Mouse (Mus musculus) hindbrain, embryonic 16.5 days (tissue): ENCODE results near the gene Lyz1. TPM values are rescaled to one million over a fixed set of nuclear protein-coding genes. Genes with fewer than 3 reads are reported as not detected.

Experiments
- ATAC-seq: fragments of 200-750 bp; cut with Nextera tagmentation; 2 replicates; pipeline ENCODE4 v1.8.0; 2017; ENCODE audit warnings: moderate TSS enrichment, moderate library complexity
- H3K27ac ChIP-seq: fragments of 300-500 bp; sonication (generic); 2 replicates; pipeline ENCODE4 v1.5.1; 2014; ENCODE audit warnings: low read depth, mild to moderate bottlenecking, control low read depth, low read length, moderate library complexity
- H3K27me3 ChIP-seq: fragments of 300-500 bp; sonication (generic); replicated peaks from 2 replicates; pipeline ENCODE4 v1.6.1; 2014; ENCODE audit warnings: low read length; ENCODE audit not compliant: control insufficient read depth, insufficient read depth
- H3K36me3 ChIP-seq: fragments of 300-500 bp; sonication (generic); 2 replicates; pipeline ENCODE4 v1.6.1; 2014; ENCODE audit warnings: mild to moderate bottlenecking, low read length, moderate library complexity, mixed read lengths; ENCODE audit not compliant: control insufficient read depth, insufficient read depth
- H3K4me1 ChIP-seq: fragments of 300-500 bp; sonication (generic); 2 replicates; pipeline ENCODE4 v1.6.1; 2014; ENCODE audit warnings: low read depth, low read length; ENCODE audit not compliant: control insufficient read depth, insufficient read depth
- H3K4me2 ChIP-seq: fragments of 300-500 bp; sonication (generic); 2 replicates; pipeline ENCODE4 v1.6.1; 2014; ENCODE audit warnings: mild to moderate bottlenecking, low read length, control low read depth, moderate library complexity
- H3K4me3 ChIP-seq: fragments of 300-500 bp; sonication (generic); 2 replicates; pipeline ENCODE4 v1.5.1; 2014; ENCODE audit warnings: mild to moderate bottlenecking, low read length, control low read depth, moderate library complexity
- H3K9ac ChIP-seq: fragments of 300-500 bp; sonication (generic); 2 replicates; pipeline ENCODE4 v1.6.1; 2014; ENCODE audit warnings: low read depth, mild to moderate bottlenecking, control low read depth, low read length, moderate library complexity
- H3K9me3 ChIP-seq: fragments of 300-500 bp; sonication (generic); 2 replicates; pipeline ENCODE4 v1.6.1; 2014; ENCODE audit warnings: mild to moderate bottlenecking, low read length, moderate library complexity; ENCODE audit not compliant: control insufficient read depth
- WGBS: fragments of 180-500 bp; shearing (Covaris S2); extraction: QIAGEN DNeasy Blood & Tissue Kit; methylation state at CpG from one replicate; pipeline ENCODE4 v1.1.7; 2014; 5-methylcytosine and 5-hydroxymethylcytosine counted together
- polyA plus RNA-seq: library from polyadenylated mRNA; unstranded; fragments of >200 nt; fragmentation: Nextera tagmentation; extraction: Ambion mirVana; gene quantifications from 2 replicates; pipeline ENCODE4 v1.2.1, GENCODE M21; 2015

Gene Lyz1
- polyA plus RNA-seq, 1 experiment from 2014 or later = not detected

GRCm38 (mm10) chr10:117272023-117272422 lies 20.6 kb downstream of the Lyz1 start:
- Histone ChIP-seq H3K36me3 (no peaks in the 10 kb centered on the region), H3K9me3 (no peaks in the 10 kb centered on the region), H3K4me3 (no peak overlapping the region), H3K4me1 (no peaks in the 10 kb centered on the region), H3K27ac (no peak overlapping the region), H3K9ac (no peak overlapping the region), H3K27me3 (no peaks in the 10 kb centered on the region), H3K4me2 (no peak overlapping the region)
- ATAC-seq = no peak

DNA sequence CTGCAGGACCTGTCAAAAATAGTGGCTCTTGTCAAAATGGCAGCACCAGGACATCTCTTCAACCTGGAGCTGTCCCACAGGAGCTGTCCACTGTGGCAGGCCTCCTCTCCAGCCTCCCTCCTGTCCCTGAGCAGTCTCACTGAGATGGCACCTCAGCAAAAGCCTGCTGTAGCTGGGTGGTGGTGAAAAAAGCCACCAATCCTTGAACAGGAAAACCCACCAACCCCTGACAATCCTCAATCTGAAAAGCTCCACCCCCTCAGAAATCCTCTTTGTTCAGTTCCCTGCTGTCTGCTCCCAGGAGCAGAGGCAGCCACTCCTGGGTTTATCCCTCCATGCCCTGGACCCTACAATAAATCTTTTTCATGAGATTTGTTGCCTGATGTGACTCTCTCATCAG lies 32.8 kb downstream of the Lyz1 start:
- Histone ChIP-seq H3K36me3 (no peaks in the 10 kb centered on the region), H3K4me3 (no peak overlapping the region), H3K27me3 (no peaks in the 10 kb centered on the region), H3K9me3 (peaks cover 2% of the 10 kb centered on the region; the same call in 1 of the 2 replicates), H3K4me2 (no peak overlapping the region), H3K9ac (no peak overlapping the region), H3K27ac (no peak overlapping the region), H3K4me1 (no peaks in the 10 kb centered on the region)
- no peak for ATAC-seq

DNA sequence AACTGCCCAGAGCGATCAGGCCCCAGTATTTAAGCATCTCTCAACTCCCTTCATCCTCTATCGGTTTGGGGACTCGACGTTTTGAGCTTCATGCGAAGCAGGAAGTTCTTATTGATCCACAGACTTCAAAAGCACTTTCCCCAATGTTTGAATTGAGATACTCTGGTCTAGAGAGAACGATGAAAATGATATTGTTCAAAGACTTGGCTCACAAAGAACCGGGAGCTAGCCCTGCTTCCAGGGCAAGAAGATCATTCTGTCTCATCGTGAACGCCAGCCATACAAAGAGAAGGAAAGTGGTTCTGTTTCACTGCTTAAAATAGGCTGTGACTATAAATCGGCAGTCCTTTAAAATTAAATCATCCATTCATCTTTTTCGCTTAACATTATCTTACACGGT lies 54.1 kb downstream of the Lyz1 start, which contains the start of gene 9530003J23Rik:
Gene 9530003J23Rik (minus strand): TSS at position 101 of the 400 bp plus-strand sequence.
- no peaks in the 10 kb centered on the region for H3K27me3 ChIP-seq
- ATAC-seq = no peak
- WGBS = 88% methylated on average over 12 of the region's 12 CpGs
- H3K4me2 ChIP-seq = no peak within 1 kb of the TSS
- H3K9ac ChIP-seq = no peak within 1 kb of the TSS
- H3K4me3 ChIP-seq = no peak within 1 kb of the TSS
- H3K27ac ChIP-seq = no peak within 1 kb of the TSS
- no peaks in the 10 kb centered on the region for H3K4me1 ChIP-seq
- no peaks in the 10 kb centered on the region for H3K36me3 ChIP-seq
- H3K9me3 ChIP-seq = no peaks in the 10 kb centered on the region

Other genes with a start within 250 kb of the Lyz1 start
- not detected in 2 replicates for gene Lrrc10, start 247.5 kb downstream of the Lyz1 start, polyA plus RNA-seq
- gene Cct2, start 229.1 kb downstream of the Lyz1 start, polyA plus RNA-seq = 244 and 245 TPM in 2 replicates
- 16.5 and 22.1 TPM in 2 replicates for gene Frs2, start 144.3 kb downstream of the Lyz1 start, polyA plus RNA-seq
- gene Yeats4, start 68.4 kb downstream of the Lyz1 start, polyA plus RNA-seq = 82.9 and 83.3 TPM in 2 replicates
- not detected in 2 replicates for gene 9530003J23Rik, start 54.2 kb downstream of the Lyz1 start, polyA plus RNA-seq
- 21.3 and 26.0 TPM in 2 replicates for gene Lyz2, start 10.5 kb downstream of the Lyz1 start, polyA plus RNA-seq
- 111 and 128 TPM in 2 replicates for gene Cpsf6, start 87.1 kb upstream of the Lyz1 start, polyA plus RNA-seq